Mouse (Mus musculus): ENCODE data around the gene Aspn.
"Not testable (repeated sequence)": the region's sequence is repeated elsewhere in the genome, so short reads cannot be mapped to it uniquely, and the experiment has no call there.

Aspn gene

DNA sequence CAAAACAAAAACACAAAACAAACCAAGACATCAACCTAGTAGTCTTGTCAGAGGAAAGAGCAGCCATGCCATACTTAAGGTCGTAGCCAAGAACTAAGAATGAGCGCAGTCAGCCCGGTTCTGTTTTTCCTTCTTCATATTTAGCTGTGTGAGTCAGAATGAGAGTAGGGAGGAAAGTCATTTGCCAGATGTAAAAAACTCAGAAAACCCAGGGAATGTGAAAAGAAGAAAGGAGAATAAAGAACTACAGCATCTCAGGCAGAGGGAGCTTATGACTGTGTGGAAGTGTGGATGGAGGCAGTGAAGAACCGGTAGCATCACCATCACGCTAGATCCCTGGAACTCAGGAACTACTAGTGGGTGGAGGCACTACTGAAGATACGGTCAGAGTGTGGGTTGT lies 41.8 kb downstream of the Aspn start:
- DNase-seq, result no peak

DNA sequence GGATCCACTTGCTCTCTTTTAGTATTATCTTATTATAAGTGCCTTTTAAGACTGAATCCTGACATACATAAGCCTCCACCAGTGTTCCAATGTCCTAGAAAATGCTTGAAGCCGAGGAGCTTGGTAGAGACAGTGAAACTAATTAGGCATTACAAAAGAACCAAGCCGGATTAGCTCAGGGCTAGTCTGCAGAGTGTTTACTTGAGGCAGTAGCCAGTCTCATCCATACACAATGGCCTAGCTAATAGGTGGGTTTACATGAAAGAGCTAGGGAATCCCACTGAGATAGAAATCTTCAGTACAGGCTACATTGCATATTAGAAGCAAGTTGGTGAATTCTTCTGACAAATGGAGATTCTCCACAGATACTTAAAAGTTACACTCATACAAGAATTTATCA lies 58.3 kb downstream of the Aspn start:
- not testable (repeated sequence) for DNase-seq

DNA sequence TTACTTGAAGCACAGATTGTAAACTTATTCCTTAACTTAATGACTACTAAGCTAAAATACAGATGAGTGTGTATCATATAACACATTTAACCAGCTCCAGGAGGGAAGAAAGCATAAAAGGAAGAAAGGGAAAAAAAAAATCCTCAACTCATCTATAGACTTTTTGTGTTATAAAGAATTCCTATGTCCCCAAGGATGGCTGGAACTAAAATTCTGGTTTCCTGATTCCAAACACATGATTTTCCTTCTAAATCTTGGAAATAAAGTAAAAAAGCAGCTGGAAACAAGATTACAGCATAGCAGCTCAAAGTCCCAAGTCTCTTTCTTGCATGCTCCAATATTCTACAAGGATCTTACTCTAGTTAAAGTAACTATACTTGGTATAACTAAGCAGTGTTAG lies 59.4 kb downstream of the Aspn start:
- no peak for DNase-seq

DNA sequence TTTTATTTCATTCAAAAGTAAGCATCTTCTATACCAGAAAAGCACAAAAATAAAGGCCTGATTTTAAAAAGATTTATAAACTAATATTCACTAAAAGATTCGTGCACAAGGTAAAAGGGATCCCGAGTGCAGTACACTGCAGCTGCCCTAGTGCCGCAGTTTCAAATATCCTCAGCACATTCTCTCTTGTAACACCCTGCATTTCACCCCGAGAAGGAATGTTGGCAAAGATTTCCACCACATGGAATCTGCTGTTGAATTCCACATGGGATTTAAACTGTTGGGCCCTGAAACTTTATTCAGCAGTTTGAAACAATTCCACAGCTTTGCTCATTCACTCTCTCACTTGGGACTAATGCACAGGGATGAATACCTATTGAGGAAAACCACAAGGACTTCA lies 63.5 kb downstream of the Aspn start, which contains the start of gene Ogn:
Gene Ogn (plus strand): TSS at position 333 of the 400 bp plus-strand sequence.
- DNase-seq, result no peak

DNA sequence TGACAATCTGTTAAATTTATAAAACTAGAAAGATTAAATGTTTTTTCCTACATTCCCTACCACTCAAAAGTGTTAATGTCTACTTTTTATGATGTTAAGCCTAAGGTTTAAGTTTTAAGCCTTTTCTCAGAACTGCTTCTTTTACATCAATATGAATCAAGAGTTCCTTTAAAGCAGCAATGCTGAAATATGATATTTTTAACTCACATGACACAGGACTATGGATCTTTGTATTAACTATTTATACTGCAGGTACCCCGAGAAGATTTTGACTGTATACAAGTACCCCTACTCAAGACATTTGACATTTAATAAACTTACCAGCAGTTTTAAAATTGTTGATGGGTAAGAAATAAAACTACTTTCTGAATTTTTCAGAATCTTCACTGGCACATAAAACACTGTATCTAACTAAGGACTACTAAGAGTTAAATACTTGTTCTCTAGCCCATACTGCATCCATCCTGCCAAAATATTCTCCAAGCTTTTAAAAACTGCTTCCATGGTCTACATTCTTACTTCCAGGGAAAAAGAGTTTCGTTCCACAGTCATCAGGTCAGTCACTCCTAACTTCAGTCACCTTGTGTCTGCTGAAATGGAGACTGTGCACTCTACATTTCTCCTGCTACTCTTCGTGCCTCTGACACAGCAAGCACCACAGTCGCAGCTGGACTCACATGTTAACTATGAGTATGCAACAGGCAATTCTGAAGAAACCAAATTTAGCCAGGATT lies 64.5 kb downstream of the Aspn start:
- no peak for DNase-seq

DNA sequence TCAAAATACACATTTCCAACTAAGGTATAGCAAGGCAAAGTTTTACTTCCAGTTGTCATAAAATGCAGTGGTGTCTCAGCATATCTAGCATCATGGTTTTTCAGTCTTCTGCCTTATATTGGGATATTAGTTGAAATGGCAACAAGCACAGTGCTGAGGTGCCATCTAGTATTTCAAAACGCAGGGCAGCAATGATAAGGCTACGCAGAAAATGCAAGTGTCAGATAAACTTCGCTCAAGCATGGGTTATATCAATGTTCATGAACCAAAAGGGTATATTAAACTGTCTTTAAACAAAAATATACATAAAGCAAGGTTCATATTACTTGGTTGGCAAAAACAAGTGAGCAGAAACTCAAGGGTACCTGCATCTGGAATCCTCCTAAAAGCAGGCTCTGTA lies 72.8 kb downstream of the Aspn start:
- DNase-seq, result no peak

Measured in cerebellum, adult 18-20 months (tissue).